Comparison of ENCODE assay signal across 30 mouse cellular contexts in the genomic region with DNA sequence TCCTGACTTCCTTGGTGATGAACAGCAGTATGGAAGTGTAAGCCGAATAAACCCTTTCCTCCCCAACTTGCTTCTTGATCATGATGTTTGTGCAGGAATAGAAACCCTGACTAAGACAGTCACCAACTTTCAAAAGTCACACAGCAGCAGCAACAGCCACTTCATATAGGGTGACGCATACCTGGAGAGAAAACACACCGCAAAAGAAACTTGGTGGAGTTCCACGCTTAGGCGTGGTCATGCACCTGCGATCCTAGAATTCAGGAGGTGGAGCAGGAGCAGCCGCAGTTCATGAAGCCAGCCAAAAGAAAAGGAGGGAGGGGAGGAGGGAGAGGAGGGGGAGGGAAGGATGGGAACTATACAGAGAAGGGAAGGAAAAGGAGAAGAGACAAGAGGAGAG.
"Had no signal": no experiment of that assay in that cellular context is flagged by ENCODE, and none has a peak within 500 bp of the region (broad histone marks: within the 10 kb centered on the region; RNA-seq: fewer than 3 reads in every experiment).

No protein-coding gene starts in this region.

- H3K9ac ChIP-seq: limb, embryonic 12.5 days; limb, embryonic 13.5 days; limb, embryonic 15.5 days; liver, embryonic 12.5 days; liver, embryonic 13.5 days; liver, embryonic 14.5 days; liver, embryonic 15.5 days; liver, postnatal 0 days; lung, embryonic 14.5 days; lung, embryonic 15.5 days; midbrain, embryonic 12.5 days; midbrain, embryonic 13.5 days; midbrain, embryonic 15.5 days; neural tube, embryonic 12.5 days had no signal

- H3K4me3 ChIP-seq: left cerebral cortex, adult 2 months; limb, embryonic 10.5 days; limb, embryonic 12.5 days; limb, embryonic 13.5 days; limb, embryonic 15.5 days; liver, embryonic 12.5 days; liver, embryonic 13.5 days; liver, embryonic 15.5 days; lung, embryonic 15.5 days; megakaryocyte, embryonic 14.5 days; midbrain, embryonic 10.5 days; midbrain, embryonic 12.5 days; midbrain, embryonic 13.5 days; midbrain, embryonic 15.5 days; myocyte; neural tube, embryonic 12.5 days had no signal

- H3K4me2 ChIP-seq: limb, embryonic 12.5 days; limb, embryonic 13.5 days; limb, embryonic 15.5 days; liver, embryonic 11.5 days; liver, embryonic 12.5 days; liver, embryonic 13.5 days; liver, embryonic 15.5 days; lung, embryonic 14.5 days; lung, embryonic 15.5 days; midbrain, embryonic 11.5 days; midbrain, embryonic 12.5 days; midbrain, embryonic 13.5 days; midbrain, embryonic 15.5 days; neural tube, embryonic 12.5 days had no signal

- DNase-seq: layer of hippocampus, postnatal 36 days; left cerebral cortex, postnatal 4 days; liver; liver, embryonic 13.5 days; liver, postnatal 0 days; lung, adult 2 months; lung, embryonic 14.5 days; lung, postnatal 10 days; lung, postnatal 14 days; midbrain, embryonic 14.5 days had no signal

- H3K27ac ChIP-seq: left cerebral cortex, adult 2 months; limb, embryonic 10.5 days; limb, embryonic 12.5 days; limb, embryonic 13.5 days; limb, embryonic 15.5 days; liver, embryonic 12.5 days; liver, embryonic 13.5 days; liver, embryonic 14.5 days; liver, embryonic 15.5 days; lung, embryonic 15.5 days; macrophage; midbrain, embryonic 10.5 days; midbrain, embryonic 12.5 days; midbrain, embryonic 13.5 days; midbrain, embryonic 15.5 days; neural tube, embryonic 12.5 days had no signal

- H3K36me3 ChIP-seq: limb, embryonic 10.5 days; limb, embryonic 12.5 days; limb, embryonic 13.5 days; limb, embryonic 15.5 days; liver, embryonic 12.5 days; liver, embryonic 13.5 days; liver, embryonic 15.5 days; lung, embryonic 15.5 days; midbrain, embryonic 10.5 days; midbrain, embryonic 12.5 days; midbrain, embryonic 13.5 days; midbrain, embryonic 15.5 days; neural tube, embryonic 12.5 days had no signal

- H3K9me3 ChIP-seq: limb, embryonic 10.5 days; limb, embryonic 12.5 days; limb, embryonic 13.5 days; limb, embryonic 15.5 days; liver, embryonic 12.5 days; liver, embryonic 13.5 days; liver, embryonic 15.5 days; lung, embryonic 15.5 days; megakaryocyte, embryonic 14.5 days; midbrain, embryonic 10.5 days; midbrain, embryonic 12.5 days; midbrain, embryonic 13.5 days; midbrain, embryonic 15.5 days; neural tube, embryonic 12.5 days had no signal

- H3K4me1 ChIP-seq: limb, embryonic 10.5 days; limb, embryonic 13.5 days; limb, embryonic 15.5 days; lung, embryonic 15.5 days; midbrain, embryonic 12.5 days; neural tube, embryonic 12.5 days had no signal

- H3K27me3 ChIP-seq: limb, embryonic 15.5 days; liver, embryonic 12.5 days; liver, embryonic 13.5 days; liver, embryonic 15.5 days; lung, embryonic 15.5 days; midbrain, embryonic 12.5 days; midbrain, embryonic 13.5 days; midbrain, embryonic 15.5 days; neural tube, embryonic 12.5 days had no signal

- ATAC-seq: liver, embryonic 12.5 days; liver, postnatal 0 days; midbrain, embryonic 13.5 days; midbrain, embryonic 15.5 days; midbrain, embryonic 16.5 days had no signal
